Mouse (Mus musculus) leukemia stem cell, adult 10-12 weeks (primary cell): ENCODE data around the gene Taok3. TPM values are rescaled to one million over a fixed set of nuclear protein-coding genes. Genes with fewer than 3 reads are reported as not detected.

ENCODE experiments used
- polyA plus RNA-seq: library from polyadenylated mRNA; stranded (reverse); fragments of >175 nt; gene quantifications from 2 replicates; pipeline ENCODE4 v1.2.3, GENCODE M21; 2012; ENCODE audit warnings: low replicate concordance

The Taok3 gene
- 44.3 and 48.4 TPM in 2 replicates for polyA plus RNA-seq

GRCm38 (mm10) chr5:117119777-117120488 lies at the start of gene Taok3:
Gene Taok3, plus strand, starts transcription at chr5:117120129.

GRCm38 (mm10) chr5:117115836-117116366 lies 4.0 kb upstream of the Taok3 start, which contains the start of gene Suds3:
Gene Suds3, minus strand, starts transcription at chr5:117116113.

GRCm38 (mm10) chr5:117286831-117287822 lies 167.2 kb downstream of the Taok3 start, which contains the start of gene Pebp1:
Gene Pebp1, minus strand, starts transcription at chr5:117287625.

GRCm38 (mm10) chr5:117318741-117319629 lies 199.1 kb downstream of the Taok3 start, which contains the start of gene Vsig10:
Gene Vsig10, plus strand, starts transcription at chr5:117319083.

Other genes starting within 250 kb of the Taok3 start
- 39.3 and 72.5 TPM in 2 replicates for gene Suds3, start 4.0 kb upstream of the Taok3 start, polyA plus RNA-seq
- gene Pebp1, start 167.5 kb downstream of the Taok3 start, polyA plus RNA-seq: 493 and 798 TPM in 2 replicates
- 81.6 and 101 TPM in 2 replicates for gene Vsig10, start 199.0 kb downstream of the Taok3 start, polyA plus RNA-seq
- 94.7 and 148 TPM in 2 replicates for gene Wsb2, start 237.2 kb downstream of the Taok3 start, polyA plus RNA-seq